Mouse (Mus musculus) kidney, adult 8-10 months (tissue): Measurements from ENCODE around the gene Cep41.

ENCODE experiments used
- DNase-seq, 2 experiments: peaks; one replicate each; pipeline ENCODE4 v3.0.0; 2022

Gene Cep41

GRCm38 (mm10) chr6:30671696-30672095 lies 21.9 kb downstream of the Cep41 start:
- no peak for DNase-seq

DNA sequence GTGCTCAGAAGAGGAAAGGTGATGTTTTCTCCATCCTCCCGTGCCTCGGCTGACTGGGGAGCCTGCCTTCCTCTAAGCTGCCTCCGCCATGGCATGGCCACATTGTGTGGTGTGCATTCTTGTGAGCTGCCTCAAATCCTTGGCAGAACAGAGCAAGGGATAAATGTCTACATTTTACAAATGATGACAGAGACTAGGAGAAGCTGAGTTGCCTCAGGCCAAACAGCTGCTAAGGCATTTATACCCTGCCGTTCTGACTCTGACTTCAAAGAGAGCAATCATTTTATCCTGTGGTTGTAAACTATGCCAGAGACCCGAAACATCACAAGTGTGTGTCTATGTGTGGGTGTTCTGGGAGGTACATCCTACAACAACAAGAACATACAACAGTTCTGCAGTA lies 26.0 kb downstream of the Cep41 start:
- no peak for DNase-seq

DNA sequence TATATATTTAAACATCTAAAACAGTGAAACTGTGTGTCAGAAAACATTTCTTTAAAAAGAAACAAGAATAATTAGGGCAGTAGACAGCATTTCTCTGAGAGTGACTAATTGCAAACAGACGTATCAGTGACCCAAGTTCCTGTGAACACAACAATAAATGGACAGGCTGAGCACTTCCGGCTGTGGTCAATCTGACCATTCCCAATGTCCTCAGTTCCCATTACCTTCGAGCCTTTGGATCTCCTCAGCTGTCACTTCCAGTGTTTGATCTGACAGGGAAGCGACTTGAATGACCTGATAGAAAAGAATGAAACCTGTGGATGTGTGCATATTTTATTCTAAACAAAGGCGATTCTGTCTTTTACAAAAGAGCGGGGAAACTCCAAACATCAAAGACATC lies 27.5 kb downstream of the Cep41 start:
- DNase-seq = no peak

GRCm38 (mm10) chr6:30665296-30665695 lies 28.3 kb downstream of the Cep41 start:
- DNase-seq = no peak

DNA sequence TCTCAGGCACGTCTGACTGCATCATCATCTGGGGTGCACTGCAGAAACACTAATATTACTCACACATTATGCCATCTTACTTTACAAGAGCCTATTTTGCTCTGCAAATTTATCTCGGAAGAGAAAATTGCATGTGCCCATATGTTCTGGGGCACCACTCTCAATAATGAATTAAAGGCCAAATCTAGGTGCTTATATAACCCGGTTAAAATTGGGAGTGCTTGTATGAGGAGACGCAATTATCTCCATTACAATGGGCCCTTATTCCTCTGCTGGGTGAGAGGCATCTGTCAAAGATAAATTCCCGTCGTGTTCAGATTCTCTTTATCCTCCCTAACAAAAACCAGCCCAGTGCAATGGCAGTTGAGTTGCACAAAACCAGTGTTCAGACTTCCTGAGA lies 28.8 kb downstream of the Cep41 start:
- DNase-seq = no peak

GRCm38 (mm10) chr6:30658619-30659018 lies 34.9 kb downstream of the Cep41 start:
- DNase-seq = no peak

DNA sequence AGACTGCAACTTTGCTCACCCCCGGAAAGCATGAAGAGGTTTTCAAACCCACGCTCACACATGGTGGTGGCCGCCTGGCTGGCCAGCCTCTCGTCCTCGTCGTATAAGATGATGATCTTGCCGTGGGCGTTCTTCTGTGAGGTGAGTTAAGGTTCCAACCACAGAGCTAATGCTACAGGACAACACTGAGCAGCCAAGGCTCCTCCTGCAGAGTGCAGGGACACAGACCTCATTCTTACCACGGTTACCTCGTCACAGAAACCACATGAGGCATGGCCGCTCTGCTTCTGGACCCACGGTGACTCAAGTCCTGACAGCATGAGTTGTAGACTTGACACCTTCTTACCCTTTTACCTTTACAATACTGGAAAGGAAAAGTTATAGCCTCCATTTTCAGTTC lies 36.3 kb downstream of the Cep41 start:
- no peak for DNase-seq

GRCm38 (mm10) chr6:30654932-30655331 lies 38.6 kb downstream of the Cep41 start:
- no peak for DNase-seq

DNA sequence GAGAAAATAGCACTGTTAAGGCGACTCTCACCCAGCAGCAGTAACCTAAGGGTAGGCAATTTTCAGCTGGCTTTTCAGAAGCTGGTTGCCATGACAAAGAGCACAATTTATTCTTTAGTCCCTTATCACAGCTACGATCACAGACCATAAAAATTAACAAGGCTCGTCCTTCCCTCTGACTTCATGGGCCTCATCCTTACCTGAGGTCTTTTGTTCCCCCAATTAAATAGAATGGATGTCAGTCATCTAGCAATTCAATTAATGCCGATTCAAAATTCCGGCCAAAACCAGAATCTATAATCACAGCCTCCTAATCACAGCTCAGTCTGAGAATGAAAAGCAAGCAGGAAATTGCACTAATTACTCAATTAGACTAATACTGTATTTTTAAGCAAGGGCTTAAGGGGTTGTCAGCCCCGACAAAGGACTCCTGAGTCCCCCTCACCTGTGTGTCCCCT lies 39.1 kb downstream of the Cep41 start:
- DNase-seq = no peak

- no peak for DNase-seq
Observed at GRCm38 (mm10) chr6:30653518-30653917, 40.0 kb downstream of the Cep41 start.

- no peak for DNase-seq
Observed at GRCm38 (mm10) chr6:30652425-30653188, 40.9 kb downstream of the Cep41 start.

DNA sequence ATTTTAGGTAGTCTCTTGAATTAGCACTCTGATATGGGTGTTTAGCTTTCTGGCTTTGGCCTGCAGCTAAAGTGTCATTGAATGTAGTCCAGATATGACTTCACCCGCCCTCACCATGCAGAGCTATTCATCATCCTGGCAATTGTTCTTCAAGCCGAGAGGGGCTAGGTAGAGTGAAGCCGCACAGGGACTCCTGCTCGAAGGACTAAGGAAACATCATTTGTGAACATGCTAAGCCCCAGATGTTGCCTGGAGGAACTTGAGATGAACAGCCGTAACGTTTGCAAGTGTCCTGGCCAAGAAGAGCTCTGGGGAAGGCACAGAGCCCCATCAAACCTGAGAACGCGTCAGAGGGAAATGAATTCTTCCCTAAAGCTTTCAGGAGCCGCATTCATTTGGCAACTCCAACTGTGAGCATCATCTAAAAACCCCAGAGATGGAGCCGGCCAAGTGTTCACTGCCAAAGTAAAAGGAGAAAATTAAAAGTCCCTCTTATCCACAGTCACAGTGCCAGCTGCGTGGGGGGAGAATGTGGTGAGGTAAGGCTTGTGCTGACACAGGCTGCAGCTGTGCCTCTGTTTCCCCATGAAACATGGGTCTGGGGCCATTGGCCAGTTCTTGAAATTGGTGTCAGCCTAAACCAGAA lies 43.8 kb downstream of the Cep41 start:
- DNase-seq = no peak

- DNase-seq = no peak
Observed at GRCm38 (mm10) chr6:30645379-30645778, 48.2 kb downstream of the Cep41 start.

- DNase-seq = no peak
Observed at GRCm38 (mm10) chr6:30644462-30644861, 49.1 kb downstream of the Cep41 start.

DNA sequence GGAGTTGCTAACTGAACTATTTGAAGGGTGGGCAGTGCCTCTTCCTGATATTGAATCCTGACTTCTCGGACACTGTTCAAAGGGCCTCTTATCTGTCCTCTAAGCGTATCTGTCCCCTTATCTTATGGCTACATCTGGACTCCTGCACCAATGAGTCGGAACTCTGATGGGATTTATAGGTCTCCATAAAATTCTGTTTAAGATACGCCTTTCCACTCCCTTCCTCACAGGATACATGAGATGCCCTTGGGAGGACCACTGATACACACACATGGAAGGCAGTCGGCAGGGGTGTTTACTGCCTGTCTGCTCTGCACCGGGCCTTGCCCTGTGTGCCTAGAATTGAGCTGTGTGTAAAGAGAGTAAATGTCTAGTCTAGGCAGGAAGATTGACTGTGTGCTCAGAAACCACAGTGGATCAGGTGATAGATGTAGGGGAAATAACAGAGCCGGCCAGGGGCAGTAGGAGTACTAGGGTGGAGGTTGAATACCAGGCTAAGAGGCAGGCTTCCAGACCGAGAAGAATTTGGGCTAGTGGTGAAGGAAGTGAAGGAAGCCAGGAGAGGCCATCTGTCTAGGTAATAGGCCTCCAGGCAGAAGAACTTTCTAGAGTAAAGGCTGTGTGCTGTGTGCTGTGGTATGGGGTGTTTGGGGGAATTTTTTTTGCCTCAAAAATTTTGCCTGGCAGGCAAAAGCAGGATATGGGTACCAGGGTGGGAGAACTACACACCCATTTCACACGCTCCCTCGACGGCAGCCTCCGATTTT lies 49.7 kb downstream of the Cep41 start:
- DNase-seq = no peak

- no peak for DNase-seq
Observed at GRCm38 (mm10) chr6:30638674-30639268, 54.8 kb downstream of the Cep41 start, which contains the start of gene Cpa1. Gene Cpa1 (plus strand): TSS chr6:30639218.

DNA sequence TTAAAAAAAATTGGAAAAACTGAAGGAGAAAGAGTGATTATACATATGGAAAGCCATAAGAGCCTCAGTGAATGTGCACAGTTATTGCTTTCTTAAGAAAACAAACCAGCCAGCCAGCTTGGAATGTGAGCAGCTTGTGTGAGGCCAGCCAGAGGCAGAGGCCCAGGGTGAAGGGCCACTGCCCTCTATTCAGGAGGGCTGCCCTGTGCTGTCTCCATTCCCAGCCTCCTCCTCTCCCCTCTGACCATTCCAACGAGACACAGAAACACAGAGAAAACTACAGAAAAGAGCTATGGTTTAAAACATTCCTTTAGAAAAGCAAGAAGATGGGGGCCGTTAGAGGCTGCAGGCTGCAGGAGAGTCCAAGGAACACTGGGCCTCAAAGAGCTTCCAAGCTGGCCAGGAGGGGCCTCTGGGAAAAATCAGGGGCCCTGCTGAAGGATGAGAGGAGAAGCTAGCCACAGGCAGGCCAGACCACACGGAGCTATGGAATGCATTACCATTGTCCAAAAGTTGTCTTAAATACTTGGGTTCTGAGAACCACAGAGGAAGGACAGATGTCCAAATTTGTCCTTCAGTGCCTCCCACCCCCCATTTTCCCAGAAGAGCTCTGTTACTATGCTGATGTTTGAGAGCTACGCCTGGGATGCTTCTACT lies 57.2 kb downstream of the Cep41 start:
- no peak for DNase-seq

DNA sequence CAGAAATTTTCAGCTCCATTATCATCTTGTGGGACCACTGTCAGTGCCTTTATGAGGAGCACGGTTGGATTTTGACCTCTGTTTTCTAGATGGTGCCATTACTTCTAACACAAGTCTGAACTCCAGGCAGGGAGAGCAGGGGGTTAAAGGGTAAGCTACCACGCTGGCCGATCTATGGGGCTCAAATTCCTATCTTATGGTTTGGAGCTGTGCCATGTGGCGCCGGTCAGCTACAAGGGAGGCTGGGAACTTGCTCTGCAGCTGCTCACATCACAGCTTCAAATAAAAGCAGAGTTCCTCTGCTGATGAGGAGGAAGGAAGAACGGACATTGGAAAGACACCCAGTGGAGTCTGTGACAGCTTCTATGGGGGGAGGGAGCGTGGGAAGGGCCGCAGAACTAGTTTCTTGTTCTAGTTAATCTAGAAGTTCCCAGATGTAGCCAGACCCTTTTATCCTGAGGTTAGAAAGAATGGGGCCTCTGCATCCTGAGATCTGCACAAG lies 58.1 kb downstream of the Cep41 start:
- DNase-seq = no peak

GRCm38 (mm10) chr6:30629989-30630388 lies 63.6 kb downstream of the Cep41 start:
- no peak for DNase-seq

DNA sequence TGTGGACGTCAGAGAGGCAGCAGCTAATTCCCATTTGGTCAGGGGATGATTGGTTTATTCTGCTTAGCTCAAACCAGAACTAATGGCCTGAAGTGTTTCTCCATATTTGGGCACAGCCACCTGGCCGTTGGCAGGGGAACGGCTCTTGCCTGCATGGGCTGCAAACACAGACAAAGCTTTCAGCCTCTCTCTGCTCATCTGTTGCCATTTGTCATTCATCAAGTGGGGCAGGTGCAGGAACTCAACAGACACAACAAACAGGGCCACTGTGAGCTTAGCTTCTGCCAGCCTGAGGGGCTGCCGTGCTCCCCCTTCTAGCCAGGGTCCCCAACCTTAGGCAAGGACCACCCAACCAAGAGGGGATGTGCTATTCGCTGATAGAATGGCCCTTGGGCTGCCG lies 65.4 kb downstream of the Cep41 start:
- DNase-seq = no peak

DNA sequence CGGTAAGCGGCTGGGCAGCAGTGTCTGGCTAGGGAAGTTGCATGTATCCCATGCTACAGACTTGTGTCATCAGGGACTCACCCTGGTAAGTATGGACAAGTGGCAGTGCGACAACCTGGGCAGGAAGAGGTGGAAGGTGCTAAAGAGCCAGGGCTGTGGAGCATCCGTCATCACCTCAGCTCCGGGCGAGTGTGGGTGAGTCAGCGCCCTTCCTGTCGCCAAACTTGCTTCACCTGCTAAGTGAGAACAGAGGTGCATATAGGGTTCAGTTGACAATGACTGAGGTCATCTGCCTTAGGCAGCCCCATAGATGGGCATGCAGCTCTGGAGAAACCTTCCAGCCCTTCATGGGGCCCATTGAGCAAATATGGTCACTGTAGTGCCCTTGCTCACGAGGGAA lies 68.8 kb downstream of the Cep41 start:
- no peak for DNase-seq

DNA sequence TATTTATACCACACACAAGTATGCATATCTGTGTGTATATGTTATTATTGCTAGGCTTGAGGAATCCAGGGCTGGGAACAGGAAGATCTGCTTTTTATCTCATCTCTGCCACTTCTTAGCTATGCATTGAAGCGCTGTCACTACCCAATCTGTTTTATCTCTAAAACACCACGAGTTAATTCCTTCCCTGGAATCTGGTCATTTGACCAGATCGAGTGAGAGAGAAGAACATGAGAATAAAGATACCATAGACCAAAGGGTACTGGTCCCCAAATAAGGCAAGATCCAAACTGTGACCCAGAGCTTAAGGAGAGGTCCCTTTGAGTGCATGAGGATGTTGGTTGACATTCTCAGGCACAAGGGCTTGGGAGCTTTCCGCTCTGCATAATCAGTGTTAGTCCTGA lies 71.6 kb downstream of the Cep41 start:
- DNase-seq = no peak

DNA sequence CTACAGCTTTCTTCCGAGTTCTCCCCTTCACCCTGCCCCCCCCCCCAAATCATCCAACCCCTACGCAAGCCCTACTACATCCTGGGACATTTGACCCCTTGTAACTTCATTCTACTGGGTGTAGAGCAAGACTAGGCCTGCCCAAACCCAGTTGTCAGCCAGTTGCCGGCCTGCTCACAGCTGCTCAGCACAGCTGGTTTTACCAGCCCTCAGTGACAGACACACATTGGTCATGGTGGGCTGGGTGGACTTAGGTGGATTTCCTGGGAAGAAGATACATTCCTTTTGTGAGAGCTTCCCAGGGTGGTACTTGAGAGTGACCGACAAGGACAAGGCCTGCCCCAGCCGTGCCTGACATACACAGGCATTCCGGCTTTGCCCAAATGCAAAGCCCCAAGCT lies 72.6 kb downstream of the Cep41 start:
- DNase-seq = no peak
